Comparison of ENCODE assay signal across 23 mouse cellular contexts in genomic region chr11:18964418-18964817, GRCm38 (mm10). TPM values are rescaled to one million over a fixed set of nuclear protein-coding genes. Genes with fewer than 3 reads are reported as not detected.
DNase-seq lines count a peak whose midpoint lies in the region; ATAC-seq lines count a peak whose summit lies in the region.
"Had no signal": no experiment of that assay in that cellular context is flagged by ENCODE, and none has a peak within 500 bp of the region (broad histone marks: within the 10 kb centered on the region; RNA-seq: fewer than 3 reads in every experiment).

No protein-coding gene starts in this region.

- no peak for DNase-seq in cerebellum, adult 11 months
- no peak for DNase-seq in heart, postnatal 36 days
- no peak for DNase-seq in neural tube, embryonic 10.5 days (ENCODE audit: extremely low spot score, low spot score)
- DNase-seq in layer of hippocampus, postnatal 25 days (ENCODE audit: extremely low spot score in 1 of 2, low spot score in 1 of 2), result no peak
- DNase-seq: adrenal gland, adult 2 months; cerebellum, adult 9-11 months; gastrocnemius, postnatal 14 days; layer of hippocampus, postnatal 36 days; liver; lung, adult 2 months; right cerebral cortex, postnatal 25 days; thymus, postnatal 14 days had no signal

- intact Hi-C loops in heart, postnatal 36 days (cut with DNase I), result no loop called here

- H3K4me1 ChIP-seq in heart, embryonic 11.5 days (ENCODE audit: control insufficient read depth, insufficient read depth, low read length), result peaks cover 66% of the 10 kb centered on the region
- peaks cover 43% of the 10 kb centered on the region for H3K4me1 ChIP-seq in neural tube, embryonic 13.5 days (replicated peaks)

- H3K27ac ChIP-seq in heart, embryonic 11.5 days (ENCODE audit: low read depth, low read length), result peak overlapping the region; percentile 57
- peak overlapping the region; percentile 35 for H3K27ac ChIP-seq in neural tube, embryonic 13.5 days (replicated peaks)
- H3K27ac ChIP-seq: forebrain, embryonic 12.5 days; macrophage; midbrain, embryonic 13.5 days had no signal

- no peaks in the 10 kb centered on the region for H3K36me3 ChIP-seq in heart, embryonic 11.5 days (ENCODE audit: control insufficient read depth, insufficient read depth, low read length)
- peaks cover 7% of the 10 kb centered on the region; the same call in 1 of the 2 replicates for H3K36me3 ChIP-seq in neural tube, embryonic 13.5 days
- H3K36me3 ChIP-seq: forebrain, embryonic 12.5 days; G1E; intestine, embryonic 15.5 days; midbrain, embryonic 13.5 days had no signal

- 0 out of 2 replicates have a peak, but pooled peaks have one; percentile 61 for ATAC-seq in cerebellum, adult (ENCODE audit: insufficient number of reproducible peaks, low FRiP score, low TSS enrichment)
- no peak for ATAC-seq in heart, embryonic 11.5 days (replicated peaks; ENCODE audit: insufficient number of reproducible peaks, low FRiP score, low TSS enrichment)
- no peak for ATAC-seq in neural tube, embryonic 13.5 days (ENCODE audit: low read depth)
- no peak for ATAC-seq in activated CD4-positive, CD25-positive, alpha-beta regulatory T cell, adult 4 months
- ATAC-seq: CD4-positive, CD25-positive, alpha-beta regulatory T cell, adult 4 months; intestine, embryonic 15.5 days; midbrain, embryonic 13.5 days had no signal

- WGBS in heart, embryonic 11.5 days (ENCODE audit: insufficient replicate concordance), result 26% methylated on average over 5 of the region's 5 CpGs
- WGBS in neural tube, embryonic 13.5 days, result 57% methylated on average over 5 of the region's 5 CpGs

- no peak overlapping the region for H3K4me3 ChIP-seq in heart, embryonic 11.5 days (ENCODE audit: low read depth, low read length)
- no peak overlapping the region for H3K4me3 ChIP-seq in neural tube, embryonic 13.5 days
- H3K4me3 ChIP-seq: forebrain, embryonic 12.5 days; intestine, embryonic 15.5 days; midbrain, embryonic 13.5 days; myocyte had no signal

- H3K4me2 ChIP-seq in heart, embryonic 11.5 days, result peak overlapping the region; percentile 40
- no peak overlapping the region for H3K4me2 ChIP-seq in neural tube, embryonic 13.5 days
- H3K4me2 ChIP-seq: forebrain, embryonic 12.5 days; intestine, embryonic 15.5 days; midbrain, embryonic 13.5 days had no signal

- H3K9me3 ChIP-seq in heart, embryonic 11.5 days (replicated peaks; ENCODE audit: control insufficient read depth, low read length), result no peaks in the 10 kb centered on the region
- no peaks in the 10 kb centered on the region for H3K9me3 ChIP-seq in neural tube, embryonic 13.5 days
- H3K9me3 ChIP-seq: forebrain, embryonic 12.5 days; G1E; intestine, embryonic 15.5 days; midbrain, embryonic 13.5 days had no signal

- no peaks in the 10 kb centered on the region for H3K27me3 ChIP-seq in heart, embryonic 11.5 days (ENCODE audit: control insufficient read depth, insufficient read depth, low read length)
- H3K27me3 ChIP-seq in neural tube, embryonic 13.5 days, result no peaks in the 10 kb centered on the region
- H3K27me3 ChIP-seq: forebrain, embryonic 12.5 days; intestine, embryonic 15.5 days; midbrain, embryonic 13.5 days had no signal

- H3K9ac ChIP-seq in heart, embryonic 11.5 days (ENCODE audit: low read depth, low read length), result no peak overlapping the region
- H3K9ac ChIP-seq in neural tube, embryonic 13.5 days, result no peak overlapping the region
- H3K9ac ChIP-seq: forebrain, embryonic 12.5 days; intestine, embryonic 15.5 days; midbrain, embryonic 13.5 days had no signal

RNA-seq across cellular contexts. Expression of gene Meis1, which starts 54.4 kb away (rescaled TPM):
- polyA plus RNA-seq in heart, embryonic 11.5 days (2014; fragmentation: Nextera tagmentation; extraction: Ambion mirVana), result 72.8 and 89.0 TPM in 2 replicates
- total RNA-seq in heart, postnatal 36 days (2021), result 10 to 100 TPM; 22.4 to 31.4 TPM
- polyA plus RNA-seq in neural tube, embryonic 13.5 days (2015; fragmentation: Nextera tagmentation; extraction: Ambion mirVana), result 159 and 171 TPM in 2 replicates
- polyA plus RNA-seq in activated CD4-positive, CD25-positive, alpha-beta regulatory T cell, adult 4 months (2017; shearing (Covaris generic)), result under 1 TPM in 1 of 2 experiments, not detected in 1; 0.33 TPM
- 1 to 10 TPM; 2.1 to 2.9 TPM for total RNA-seq in layer of hippocampus, postnatal 25 days (2021)

Comparison
In these comparisons a context has a peak if more than half of its experiments do, and no peak if none do; other contexts are left out.
1. RNA of gene Meis1, which starts 54.4 kb away (polyA plus RNA-seq): 159 to 171 TPM in neural tube, embryonic 13.5 days and 72.8 to 89.0 TPM in heart, embryonic 11.5 days; 0.33 TPM in activated CD4-positive, CD25-positive, alpha-beta regulatory T cell, adult 4 months; every median in the first group is over 10 times any median in the second.